9 mouse cellular contexts compared by ENCODE assay signal in genomic region chr9:97015751-97016150, GRCm38 (mm10). TPM values are rescaled to one million over a fixed set of nuclear protein-coding genes. Genes with fewer than 3 reads are reported as not detected.
DNase-seq lines count a peak whose midpoint lies in the region; ATAC-seq and TF ChIP-seq lines count a peak whose summit lies in the region.
"Had no signal": no experiment of that assay in that cellular context is flagged by ENCODE, and none has a peak within 500 bp of the region (broad histone marks: within the 10 kb centered on the region; RNA-seq: fewer than 3 reads in every experiment).

No protein-coding gene starts in this region.

- TF ChIP-seq CTCF in lung, embryonic 14.5 days (IDR thresholded peaks at IDR 0.05; ENCODE audit: low read depth) = no peak

- peaks cover 11% of the 10 kb centered on the region for H3K4me1 ChIP-seq in lung, embryonic 14.5 days (ENCODE audit: insufficient read depth)
- H3K4me1 ChIP-seq in forebrain, embryonic 15.5 days = peaks cover 70% of the 10 kb centered on the region
- H3K4me1 ChIP-seq in kidney, embryonic 15.5 days = peaks cover 85% of the 10 kb centered on the region
- H3K4me1 ChIP-seq in neural tube, embryonic 13.5 days (replicated peaks) = peaks cover 83% of the 10 kb centered on the region

- H3K27ac ChIP-seq in lung, embryonic 14.5 days (ENCODE audit: low read depth) = no peak overlapping the region
- H3K27ac ChIP-seq in forebrain, embryonic 15.5 days (replicated peaks) = peak overlapping the region; percentile 66
- peak overlapping the region; percentile 95 for H3K27ac ChIP-seq in kidney, embryonic 15.5 days
- peak overlapping the region; percentile 99 for H3K27ac ChIP-seq in neural tube, embryonic 13.5 days (replicated peaks)
- H3K27ac ChIP-seq: embryonic facial prominence, embryonic 15.5 days had no signal

- ATAC-seq in lung, embryonic 14.5 days (ENCODE audit: insufficient read depth) = no peak
- ATAC-seq in forebrain, embryonic 15.5 days (replicated peaks) = no peak
- ATAC-seq in kidney, embryonic 15.5 days (replicated peaks; ENCODE audit: low FRiP score) = peak; percentile 12; the same call in 1 of the 2 replicates
- no peak for ATAC-seq in neural tube, embryonic 13.5 days (ENCODE audit: low read depth)

- H3K9me3 ChIP-seq in lung, embryonic 14.5 days (ENCODE audit: low read depth, low read length) = no peaks in the 10 kb centered on the region
- no peaks in the 10 kb centered on the region for H3K9me3 ChIP-seq in forebrain, embryonic 15.5 days
- H3K9me3 ChIP-seq in kidney, embryonic 15.5 days (replicated peaks) = no peaks in the 10 kb centered on the region
- no peaks in the 10 kb centered on the region for H3K9me3 ChIP-seq in neural tube, embryonic 13.5 days
- H3K9me3 ChIP-seq: embryonic facial prominence, embryonic 15.5 days had no signal

- 25% methylated on average over 6 of the region's 6 CpGs for WGBS in lung, embryonic 14.5 days
- 2% methylated on average over 6 of the region's 6 CpGs for WGBS in forebrain, embryonic 15.5 days
- 28% methylated on average over 6 of the region's 6 CpGs for WGBS in kidney, embryonic 15.5 days
- WGBS in neural tube, embryonic 13.5 days = 6% methylated on average over 6 of the region's 6 CpGs

- intact Hi-C loops in gastrocnemius, postnatal 14 days (cut with DNase I; ENCODE audit: low total_unique reads) = loop anchor here (5.0 kb wide), 1 partner anchor 53 kb away; no protein-coding TSS in a partner anchor

- H3K4me2 ChIP-seq in lung, embryonic 14.5 days = peak overlapping the region; percentile 18; the same call in 1 of the 2 replicates
- H3K4me2 ChIP-seq in forebrain, embryonic 15.5 days (replicated peaks) = peak overlapping the region; percentile 83
- H3K4me2 ChIP-seq in kidney, embryonic 15.5 days = peak overlapping the region; percentile 91
- peak overlapping the region; percentile 77 for H3K4me2 ChIP-seq in neural tube, embryonic 13.5 days
- H3K4me2 ChIP-seq: embryonic facial prominence, embryonic 15.5 days had no signal

- peaks cover 4% of the 10 kb centered on the region; the same call in 1 of the 2 replicates for H3K27me3 ChIP-seq in lung, embryonic 14.5 days (ENCODE audit: insufficient read depth, low read length)
- H3K27me3 ChIP-seq in forebrain, embryonic 15.5 days = no peaks in the 10 kb centered on the region
- peaks cover 14% of the 10 kb centered on the region for H3K27me3 ChIP-seq in kidney, embryonic 15.5 days
- no peaks in the 10 kb centered on the region for H3K27me3 ChIP-seq in neural tube, embryonic 13.5 days

- no peaks in the 10 kb centered on the region for H3K36me3 ChIP-seq in lung, embryonic 14.5 days (ENCODE audit: insufficient read depth)
- H3K36me3 ChIP-seq in forebrain, embryonic 15.5 days = no peaks in the 10 kb centered on the region
- H3K36me3 ChIP-seq in kidney, embryonic 15.5 days = no peaks in the 10 kb centered on the region
- H3K36me3 ChIP-seq in neural tube, embryonic 13.5 days = no peaks in the 10 kb centered on the region
- H3K36me3 ChIP-seq: embryonic facial prominence, embryonic 15.5 days had no signal

- peak; percentile 73 for DNase-seq in lung, embryonic 14.5 days
- DNase-seq in lung, postnatal 14 days = no peak
- no peak for DNase-seq in gastrocnemius, postnatal 14 days
- DNase-seq in spleen, postnatal 4 days (ENCODE audit: low spot score in 2 of 2) = no peak
- no peak for DNase-seq in natural killer cell, adult 2 months (ENCODE audit: low spot score in 2 of 2)

- no peak overlapping the region for H3K9ac ChIP-seq in lung, embryonic 14.5 days
- no peak overlapping the region for H3K9ac ChIP-seq in forebrain, embryonic 15.5 days (replicated peaks)
- no peak overlapping the region for H3K9ac ChIP-seq in kidney, embryonic 15.5 days
- peak overlapping the region; percentile 92 for H3K9ac ChIP-seq in neural tube, embryonic 13.5 days
- H3K9ac ChIP-seq: embryonic facial prominence, embryonic 15.5 days had no signal

- H3K4me3 ChIP-seq in lung, embryonic 14.5 days (ENCODE audit: low read depth, low read length) = no peak overlapping the region
- H3K4me3 ChIP-seq in forebrain, embryonic 15.5 days = no peak overlapping the region
- peak overlapping the region; percentile 73 for H3K4me3 ChIP-seq in kidney, embryonic 15.5 days (replicated peaks)
- H3K4me3 ChIP-seq in neural tube, embryonic 13.5 days = peak overlapping the region; percentile 82
- H3K4me3 ChIP-seq: embryonic facial prominence, embryonic 15.5 days had no signal

RNA-seq across cellular contexts. Expression of gene Spsb4, which starts 2.9 kb away (rescaled TPM):
- 13.7 and 16.6 TPM in 2 replicates for polyA plus RNA-seq in lung, embryonic 14.5 days (2014; fragmentation: Nextera tagmentation; extraction: Ambion mirVana)
- polyA plus RNA-seq in forebrain, embryonic 15.5 days (2015; fragmentation: Nextera tagmentation; extraction: Ambion mirVana) = 24.7 and 25.6 TPM in 2 replicates
- 56.8 and 58.0 TPM in 2 replicates for polyA plus RNA-seq in kidney, embryonic 15.5 days (2015; fragmentation: Nextera tagmentation; extraction: Ambion mirVana)
- polyA plus RNA-seq in neural tube, embryonic 13.5 days (2015; fragmentation: Nextera tagmentation; extraction: Ambion mirVana) = 59.6 and 62.4 TPM in 2 replicates
- 1 to 10 TPM; 2.6 to 6.3 TPM for total RNA-seq in gastrocnemius, postnatal 14 days (2021)

Comparison
In these comparisons a context has a peak if more than half of its experiments do, and no peak if none do; other contexts are left out.
1. H3K4me2 ChIP-seq: peak in every context shown above with its lines; median percentile 91 in kidney, embryonic 15.5 days; 83 in forebrain, embryonic 15.5 days; 77 in neural tube, embryonic 13.5 days; 18 in lung, embryonic 14.5 days.
2. H3K4me3 ChIP-seq: peak in kidney, embryonic 15.5 days (single experiment) and neural tube, embryonic 13.5 days (single experiment); none in lung, embryonic 14.5 days (single experiment) and forebrain, embryonic 15.5 days (single experiment).